Mouse (Mus musculus): ENCODE results near the gene Ifitm6. TPM values are rescaled to one million over a fixed set of nuclear protein-coding genes. Genes with fewer than 3 reads are reported as not detected.
"Not testable (repeated sequence)": the region's sequence is repeated elsewhere in the genome, so short reads cannot be mapped to it uniquely, and the experiment has no call there.

The Ifitm6 gene
- total RNA-seq, 2 experiments from 2014 or later: 95.9 to 172 TPM

DNA sequence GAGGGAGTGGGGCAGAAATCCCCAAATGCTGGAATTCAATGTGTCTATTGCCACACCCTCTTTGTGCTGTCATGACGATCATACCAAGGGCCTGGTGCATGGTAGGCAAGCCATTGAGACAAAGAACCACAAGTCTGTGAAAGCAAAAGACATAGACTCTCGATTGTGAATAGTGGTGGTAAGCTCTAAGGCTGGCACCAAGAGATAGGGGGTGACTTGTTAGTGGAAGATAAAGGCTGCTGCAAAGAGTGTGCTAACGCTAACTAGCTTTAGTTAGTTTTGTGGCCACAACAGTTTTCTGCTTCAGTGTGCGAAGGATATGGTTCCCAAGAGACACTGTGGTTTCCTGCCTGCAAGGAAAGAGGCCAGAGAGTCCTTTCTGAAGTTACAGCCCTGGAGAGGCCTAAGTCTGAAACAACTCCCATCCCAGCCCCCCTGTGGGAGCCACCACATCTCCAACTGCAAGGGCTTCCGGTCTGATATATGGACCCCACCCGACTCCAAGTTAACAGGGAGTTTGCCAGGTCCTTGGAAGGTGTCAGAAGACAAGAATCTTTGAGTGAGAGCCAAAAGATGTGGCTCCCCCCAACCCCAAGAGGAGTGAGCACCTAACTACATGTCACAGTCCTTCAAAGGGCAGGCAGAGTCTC lies 29.3 kb upstream of the Ifitm6 start:
- ATAC-seq (replicated peaks; ENCODE audit: low FRiP score, poor library complexity, severe bottlenecking): peak; percentile 62

DNA sequence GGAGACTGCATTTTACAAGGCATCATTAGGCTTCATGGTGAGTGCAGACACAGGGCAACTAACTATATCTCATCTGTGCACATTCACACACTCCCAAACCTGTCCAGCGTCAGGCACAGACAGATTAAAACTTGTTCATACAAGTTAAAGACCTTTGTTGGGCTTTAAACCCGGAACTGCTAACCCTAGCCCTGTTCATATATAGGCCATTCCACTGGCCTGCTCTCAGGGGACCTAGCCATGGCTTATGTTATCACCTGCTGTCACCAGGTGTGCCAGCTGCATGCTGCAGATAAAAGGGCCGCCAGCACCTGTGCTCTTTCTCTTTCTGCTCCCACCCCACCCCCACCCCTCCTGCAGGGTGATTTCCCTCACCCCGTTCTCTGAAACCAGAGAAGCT lies 24.8 kb upstream of the Ifitm6 start:
- peak; percentile 70 for ATAC-seq (replicated peaks; ENCODE audit: low FRiP score, poor library complexity, severe bottlenecking)

DNA sequence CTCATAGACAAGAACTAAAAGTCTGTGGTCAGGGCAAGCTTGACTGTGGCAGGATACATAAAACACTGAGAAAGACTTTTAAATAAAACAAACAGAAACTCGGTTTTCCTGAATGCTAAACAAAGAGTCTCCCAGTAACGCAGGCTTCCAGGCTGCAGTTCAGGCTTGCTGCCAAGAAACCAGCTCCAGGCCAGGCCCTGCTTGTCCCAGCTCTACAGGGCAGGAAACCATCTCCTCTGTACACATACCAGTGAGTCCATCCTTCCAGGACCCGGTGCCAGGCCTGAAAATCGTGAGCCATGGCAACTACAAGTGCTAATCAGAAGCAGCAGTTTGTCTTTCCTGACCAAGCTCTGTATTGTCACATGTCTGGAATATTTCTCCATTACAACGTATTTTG lies 23.9 kb upstream of the Ifitm6 start:
- ATAC-seq (replicated peaks; ENCODE audit: low FRiP score, poor library complexity, severe bottlenecking): peak; percentile 60

DNA sequence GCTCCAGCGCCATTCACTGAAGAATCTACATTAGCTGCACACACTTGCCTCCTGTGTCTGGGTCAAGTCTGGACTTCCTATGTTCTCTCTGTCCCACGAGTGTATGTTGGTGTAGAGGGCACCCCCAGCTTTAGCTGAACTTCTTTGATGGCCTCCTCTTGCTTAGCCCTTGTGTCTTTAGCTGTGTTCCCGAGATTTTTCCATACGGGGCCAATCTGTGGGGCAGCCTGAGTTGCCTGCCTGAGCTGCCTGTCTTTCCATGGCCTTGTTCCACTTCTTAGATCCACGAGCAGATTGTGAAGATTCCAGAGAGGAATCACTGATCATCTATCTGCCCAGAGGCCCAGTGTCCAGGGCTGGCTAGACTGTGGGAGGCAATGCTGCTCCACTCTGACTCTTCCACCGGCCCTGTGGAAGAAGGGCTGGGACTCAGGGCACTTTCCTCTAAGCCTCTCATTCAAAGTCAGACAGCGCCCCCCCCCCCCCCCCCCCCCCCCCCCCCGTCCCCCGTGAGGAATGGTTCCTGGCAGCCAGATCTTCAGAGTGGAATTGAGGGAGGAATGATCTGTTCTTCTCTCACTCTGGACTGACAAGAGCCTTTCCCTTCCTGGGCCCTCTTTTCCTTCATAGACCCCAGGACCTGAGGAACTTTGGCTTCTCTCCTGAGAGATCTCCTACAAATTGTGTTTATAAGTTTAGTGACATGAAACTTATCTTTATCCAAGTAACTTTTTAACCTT lies 23.3 kb upstream of the Ifitm6 start:
- no peak for ATAC-seq (replicated peaks; ENCODE audit: low FRiP score, poor library complexity, severe bottlenecking)

DNA sequence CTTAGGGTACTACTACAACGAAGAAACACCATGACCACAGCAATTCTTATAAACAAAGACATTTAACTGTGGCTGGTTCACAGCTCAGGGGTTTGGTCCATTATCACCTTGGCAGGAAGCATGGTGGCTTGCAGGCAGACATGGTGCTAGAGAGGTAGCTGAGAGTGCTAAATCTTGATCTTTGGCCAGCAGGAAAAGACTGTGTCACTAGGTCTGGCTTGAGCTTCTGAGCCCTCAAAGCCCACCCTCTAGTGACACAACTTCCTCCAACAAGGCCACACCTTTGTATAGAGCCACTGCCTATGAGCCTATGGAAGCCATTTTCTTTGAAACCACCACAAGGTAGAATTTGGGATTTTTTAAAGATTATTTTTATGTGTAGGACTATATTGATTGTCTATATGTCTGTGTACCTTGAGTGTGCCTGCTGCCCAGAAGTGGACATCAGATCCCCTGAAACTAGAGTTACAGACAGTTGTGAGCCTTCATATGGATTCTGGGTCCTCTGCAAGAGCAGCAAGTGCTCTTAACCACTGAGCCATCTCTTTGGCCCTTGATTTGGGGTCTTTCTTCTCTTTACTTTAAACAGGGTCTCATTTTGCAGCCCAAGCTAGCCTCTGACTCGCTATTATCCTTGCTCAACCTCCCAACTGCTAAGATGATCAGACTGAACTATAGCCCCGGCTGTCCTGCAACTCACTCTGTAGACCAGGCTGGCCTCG lies 21.8 kb upstream of the Ifitm6 start:
- no peak for ATAC-seq (replicated peaks; ENCODE audit: low FRiP score, poor library complexity, severe bottlenecking)

DNA sequence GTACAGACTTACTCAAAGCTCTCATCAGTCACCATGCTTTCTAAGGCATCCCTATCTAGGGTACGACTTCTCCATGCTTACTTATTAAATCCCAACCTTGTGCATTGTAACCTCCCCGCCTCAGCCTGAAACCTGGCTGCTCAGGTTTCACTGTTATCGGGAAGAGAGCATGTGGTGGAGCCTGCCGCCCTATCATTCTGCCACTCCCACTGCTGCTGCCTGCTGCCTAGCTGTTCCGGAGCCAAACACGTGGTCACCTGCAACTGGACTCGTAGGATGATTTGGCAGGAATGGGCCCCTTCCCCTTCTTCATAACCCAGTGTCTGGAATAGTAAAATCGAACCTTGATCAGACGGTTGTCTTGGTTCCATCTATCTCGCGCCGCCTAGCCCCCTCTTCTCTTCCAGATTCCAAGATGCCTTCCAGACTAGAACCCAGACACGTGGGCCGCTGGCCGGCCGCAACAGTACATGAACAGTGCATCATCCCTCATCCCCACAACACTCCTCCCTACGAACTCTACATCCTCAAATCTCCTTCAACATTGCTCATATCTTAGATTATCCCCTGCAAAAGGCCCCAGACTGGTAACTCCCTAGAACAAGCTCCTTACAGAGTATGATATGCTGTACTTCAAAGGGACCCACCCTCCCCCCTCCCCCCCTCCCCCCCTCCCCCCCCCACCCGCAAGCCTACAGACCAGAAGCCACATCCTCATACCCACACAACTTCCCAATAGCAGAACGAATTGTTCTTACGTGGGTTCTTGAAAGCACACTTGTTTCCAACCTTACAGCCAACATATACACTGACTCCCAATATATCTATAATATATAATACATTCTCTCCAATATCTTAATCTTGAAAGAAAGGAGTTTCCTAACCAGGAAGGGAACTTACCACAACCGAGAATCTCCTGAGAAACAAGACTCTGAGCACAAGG lies 20.6 kb upstream of the Ifitm6 start:
- ATAC-seq (replicated peaks; ENCODE audit: low FRiP score, poor library complexity, severe bottlenecking): peak; percentile 41

DNA sequence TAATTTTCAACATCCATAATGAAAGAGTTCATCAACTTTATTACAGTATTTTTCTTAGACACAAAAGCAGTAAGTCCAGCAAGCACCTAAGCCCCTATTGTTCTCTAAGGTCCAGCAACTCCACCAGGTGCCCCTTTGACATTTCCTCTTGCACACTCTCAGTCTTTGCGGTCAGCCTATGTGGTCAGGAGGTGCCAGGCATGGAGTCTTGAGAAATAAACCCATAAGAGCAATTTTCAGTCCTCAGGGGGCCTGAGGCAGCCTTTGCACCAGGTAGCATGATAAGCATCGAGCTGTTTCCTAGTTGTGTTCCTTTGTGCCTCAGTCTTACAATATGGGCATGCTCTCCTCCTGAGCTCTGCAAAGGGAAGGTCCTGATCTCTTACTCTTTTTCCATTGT lies 18.9 kb upstream of the Ifitm6 start:
- not testable (repeated sequence) for ATAC-seq (replicated peaks; ENCODE audit: low FRiP score, poor library complexity, severe bottlenecking)

DNA sequence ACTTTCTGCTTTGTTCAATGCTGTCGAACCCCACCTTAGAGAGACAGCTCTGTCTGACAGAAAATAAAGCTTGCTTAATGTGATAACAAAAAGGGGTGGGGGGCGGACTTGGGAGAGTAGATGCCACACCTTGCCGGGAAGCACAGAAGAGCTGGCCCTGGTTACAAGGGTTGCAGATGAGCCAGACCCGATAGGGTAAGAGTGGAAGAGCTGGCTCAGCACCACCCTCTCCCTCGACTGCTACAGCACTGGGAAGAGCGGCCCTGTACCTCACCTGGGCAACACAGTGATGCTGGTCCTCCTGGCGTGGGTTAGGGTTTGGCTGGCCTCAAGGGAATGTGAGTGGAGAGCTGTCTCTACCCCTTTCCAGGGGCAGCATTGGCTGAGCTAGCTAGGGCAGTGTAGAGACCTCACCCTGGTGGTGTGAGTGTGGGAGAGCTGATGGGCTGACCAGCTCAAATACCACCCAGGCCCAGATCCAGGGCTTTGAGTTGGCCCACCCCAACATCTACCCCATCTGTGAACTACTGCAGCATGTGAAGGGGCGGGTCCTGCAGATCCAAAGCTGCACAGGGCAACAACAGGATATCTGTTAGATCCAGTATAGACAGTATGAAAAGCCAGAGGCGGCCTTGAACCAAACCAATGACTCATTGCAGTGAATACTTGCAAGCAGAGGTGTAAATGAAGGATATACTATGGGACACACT lies 14.9 kb upstream of the Ifitm6 start:
- peak; percentile 45; the same call in 1 of the 2 replicates for ATAC-seq (replicated peaks; ENCODE audit: low FRiP score, poor library complexity, severe bottlenecking)

DNA sequence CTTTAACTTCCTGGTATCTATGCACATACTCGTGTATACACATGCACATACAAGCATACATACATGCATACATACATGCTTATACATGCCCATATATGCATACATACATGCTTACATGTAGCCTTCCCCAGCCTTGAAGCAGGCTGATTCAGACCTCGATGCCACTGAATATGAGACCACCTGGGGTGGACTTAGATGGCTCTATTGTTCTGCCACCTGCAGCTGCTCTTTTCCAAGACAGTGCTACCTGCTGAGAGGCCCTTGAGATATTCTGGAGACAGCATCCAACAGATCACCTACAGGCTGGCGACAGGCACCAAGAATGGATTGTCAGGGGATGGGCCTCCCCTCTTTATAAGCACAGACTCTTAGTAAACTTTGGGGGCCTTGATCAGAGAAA lies 12.7 kb upstream of the Ifitm6 start:
- ATAC-seq (replicated peaks; ENCODE audit: low FRiP score, poor library complexity, severe bottlenecking): no peak

DNA sequence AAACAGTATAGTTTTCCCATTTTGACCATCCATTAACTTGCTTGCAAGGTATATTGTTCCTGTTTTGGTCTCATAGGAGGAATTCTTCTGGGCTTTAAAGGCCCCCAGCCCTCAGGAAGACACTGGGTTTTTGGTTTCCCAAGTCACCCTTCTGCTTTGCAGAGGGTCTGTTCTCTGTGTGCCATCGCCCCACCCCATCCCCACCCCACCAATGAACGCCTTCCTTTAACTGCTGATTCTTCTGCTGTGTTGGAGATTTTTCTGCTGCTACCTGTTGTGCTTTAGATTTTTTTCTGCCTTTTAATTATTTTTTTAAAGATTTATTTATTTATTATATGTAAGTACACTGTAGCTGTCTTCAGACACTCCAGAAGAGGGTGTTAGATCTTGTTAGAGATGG lies 11.1 kb upstream of the Ifitm6 start, which contains the start of gene Gm17387:
Gene Gm17387 (plus strand): TSS at position 301 of the 400 bp plus-strand sequence.
- no peak for ATAC-seq (replicated peaks; ENCODE audit: low FRiP score, poor library complexity, severe bottlenecking)

DNA sequence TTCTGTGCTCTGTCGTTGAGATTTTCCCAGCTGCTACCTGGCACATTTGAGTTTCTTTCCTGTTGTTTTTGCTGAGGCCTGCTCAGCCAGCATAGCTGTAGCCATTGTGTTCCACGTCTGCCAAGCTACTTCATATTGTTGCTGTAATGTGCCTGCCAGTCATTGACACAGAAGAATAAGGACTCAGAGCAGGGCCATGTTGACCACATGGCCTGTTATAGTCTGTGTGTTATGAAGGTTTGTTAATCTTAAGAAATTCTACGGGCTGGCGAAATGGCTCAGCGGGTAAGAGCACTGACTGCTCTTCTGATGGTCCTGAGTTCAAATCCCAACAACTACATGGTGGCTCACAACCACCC lies 9.0 kb upstream of the Ifitm6 start:
- no peak for ATAC-seq (replicated peaks; ENCODE audit: low FRiP score, poor library complexity, severe bottlenecking)

DNA sequence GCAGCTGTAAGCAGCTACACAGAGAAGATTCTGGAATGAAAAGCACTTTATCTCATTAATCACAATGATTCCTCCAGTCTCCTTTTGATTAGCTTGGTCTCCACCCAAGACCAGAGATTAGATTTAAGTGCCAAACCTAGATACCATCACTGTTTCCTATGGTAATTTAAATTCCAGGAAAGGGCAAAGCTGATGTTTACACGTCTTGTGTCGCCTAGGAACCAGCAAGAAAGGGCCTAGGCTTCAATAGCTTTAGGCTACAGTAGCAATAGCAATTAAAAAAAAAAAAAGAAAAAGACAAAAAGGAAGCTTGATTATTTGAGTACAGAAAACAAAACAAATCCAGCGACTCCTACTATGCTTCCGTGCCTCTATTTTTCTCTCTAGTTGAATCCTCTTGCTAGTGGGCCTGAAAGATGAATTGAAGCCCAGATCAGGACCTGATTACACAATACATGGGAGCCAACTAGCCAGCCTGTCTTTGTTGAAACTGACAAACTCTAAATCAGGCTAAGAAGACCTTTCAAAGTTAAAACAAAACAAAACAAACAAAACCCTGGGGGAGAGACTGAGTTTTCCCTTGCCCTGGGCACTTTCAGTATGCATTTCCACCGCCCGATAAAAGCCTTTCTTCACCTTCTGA lies 8.5 kb upstream of the Ifitm6 start:
- no peak for ATAC-seq (replicated peaks; ENCODE audit: low FRiP score, poor library complexity, severe bottlenecking)

DNA sequence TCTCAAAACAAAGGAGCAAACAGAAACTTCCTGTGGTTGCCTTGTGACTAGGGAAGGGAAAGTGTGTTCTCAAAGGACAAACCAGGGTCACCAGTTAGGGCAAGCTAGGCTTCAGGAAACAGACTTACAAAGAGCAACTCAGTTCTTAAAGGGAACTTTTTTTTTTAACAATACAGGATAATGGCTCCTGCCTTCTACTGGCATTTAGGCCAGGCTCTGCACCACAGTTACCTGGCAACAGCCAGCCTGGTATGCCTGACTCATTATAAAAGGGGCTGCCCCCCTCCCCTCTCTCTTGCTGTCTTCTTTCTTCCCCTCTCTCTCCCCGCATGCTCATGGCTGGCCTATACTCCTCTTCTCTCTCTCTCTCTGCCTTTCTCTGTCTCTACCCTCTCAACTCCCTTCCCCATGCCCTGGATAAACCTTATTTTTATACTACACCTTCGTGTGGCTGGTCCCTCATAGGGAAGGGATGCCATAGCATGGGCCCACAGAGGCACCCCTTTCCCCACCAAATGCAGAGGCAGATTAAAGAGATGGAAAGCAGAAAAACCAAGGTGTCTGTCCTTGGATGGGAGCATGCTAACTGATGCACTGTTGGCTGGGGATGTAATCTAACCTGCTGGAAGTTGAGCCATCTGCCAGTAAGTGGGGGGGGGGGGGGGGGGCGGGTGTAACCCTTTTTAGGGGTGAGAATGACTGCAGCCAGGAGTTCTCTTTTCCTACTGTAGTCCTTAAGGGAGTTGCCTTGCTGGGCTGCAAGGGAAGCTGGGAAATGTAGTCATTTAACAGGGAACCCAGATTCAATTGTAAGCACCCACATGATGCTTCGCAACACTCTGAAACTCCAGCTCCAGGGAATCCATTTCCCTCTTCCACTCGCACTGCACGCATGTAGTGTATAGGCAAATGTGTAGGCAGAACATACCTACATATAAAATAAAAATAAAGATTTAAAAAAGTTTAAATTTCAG lies 7.4 kb upstream of the Ifitm6 start:
- ATAC-seq (replicated peaks; ENCODE audit: low FRiP score, poor library complexity, severe bottlenecking): no peak

DNA sequence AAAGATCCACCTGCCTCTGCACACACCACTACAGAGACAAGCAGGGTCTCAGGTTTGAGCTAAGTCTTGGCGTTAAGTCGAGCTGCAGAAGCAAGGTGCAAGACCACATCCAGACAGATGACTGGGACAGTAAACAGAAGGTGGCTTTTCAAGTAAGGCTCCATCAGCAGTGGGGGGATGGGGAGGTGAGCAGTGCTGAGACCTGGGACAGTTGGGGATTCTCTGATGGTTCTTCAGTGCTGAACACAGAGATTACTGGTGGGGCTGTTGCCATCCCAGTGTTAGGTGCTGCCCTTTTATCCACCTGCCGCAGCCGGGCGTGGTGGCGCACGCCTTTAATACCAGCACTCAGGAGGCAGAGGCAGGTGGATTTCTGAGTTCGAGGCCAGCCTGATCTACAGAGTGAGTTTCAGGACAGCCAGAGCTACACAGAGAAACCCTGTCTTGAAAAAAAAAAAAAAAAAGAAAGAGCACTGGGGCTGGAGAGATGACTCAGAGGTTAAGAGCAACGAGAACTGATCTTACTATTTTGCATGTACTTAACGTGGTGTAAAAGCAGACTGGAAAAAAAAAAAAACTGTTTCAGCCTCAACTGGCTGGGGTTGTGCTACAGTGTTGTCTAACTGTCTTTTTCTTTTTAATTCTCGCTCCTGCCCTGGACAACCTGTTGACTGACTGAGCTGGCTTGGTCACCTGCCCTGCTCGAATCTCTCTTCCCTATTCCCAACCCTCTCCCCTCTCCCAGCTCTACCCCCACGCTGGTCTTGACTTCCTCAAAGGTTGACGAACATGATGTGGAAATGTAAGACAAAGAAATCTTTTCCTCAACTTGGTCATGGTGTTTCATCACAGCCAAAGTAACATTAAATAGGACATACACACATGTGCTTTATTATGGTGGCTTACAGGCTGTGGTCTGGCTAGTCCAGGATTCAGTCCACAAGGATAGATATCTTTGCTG lies 4.0 kb upstream of the Ifitm6 start:
- no peak for ATAC-seq (replicated peaks; ENCODE audit: low FRiP score, poor library complexity, severe bottlenecking)

DNA sequence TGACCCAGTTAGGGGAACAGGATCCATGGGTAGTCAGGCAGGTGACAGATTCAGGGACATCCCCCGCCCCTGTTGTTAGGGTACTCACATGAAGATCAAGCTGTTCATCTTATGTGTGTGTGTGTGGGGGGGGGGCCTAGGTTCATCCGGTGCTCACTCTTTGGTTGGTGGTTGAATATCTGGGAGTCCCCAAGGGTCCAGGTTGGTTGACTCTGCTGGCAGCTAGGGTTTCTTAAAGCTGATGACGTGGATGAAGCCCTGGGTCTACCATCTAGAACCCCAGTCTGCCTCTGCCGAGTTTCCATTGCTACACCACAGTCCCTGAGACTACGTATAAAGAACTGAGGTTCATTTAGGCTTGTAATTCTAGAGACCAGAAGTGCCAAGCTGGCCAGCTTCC lies 1.3 kb upstream of the Ifitm6 start:
- no peak for ATAC-seq (replicated peaks; ENCODE audit: low FRiP score, poor library complexity, severe bottlenecking)
